Mouse (Mus musculus) adrenal gland, adult 18-20 months (tissue): ENCODE data around the gene Vmn1r56. TPM values are rescaled to one million over a fixed set of nuclear protein-coding genes. Genes with fewer than 3 reads are reported as not detected.
"Not testable (repeated sequence)": the region's sequence is repeated elsewhere in the genome, so short reads cannot be mapped to it uniquely, and the experiment has no call there.

Experiments
- DNase-seq, 2 experiments: peaks; one replicate each; pipeline ENCODE4 v3.0.0; 2021 to 2022; ENCODE audit warnings: low spot score in 2 of 2
- long read RNA-seq, 2 experiments: library from polyadenylated mRNA; stranded (forward); transcript quantifications; one replicate each; pipeline ENCODE4 v2.0.0; 2021
- total RNA-seq, 2 experiments: library from RNA; stranded (reverse); gene quantifications; 1 replicate in 1 of 2; 2 replicates in 1 of 2; pipeline ENCODE4 v1.2.3; 2021

Gene Vmn1r56
- total RNA-seq: not detected
- long read RNA-seq, experiment 1: 0 reads
- long read RNA-seq, experiment 2: 0 reads

- DNase-seq: not testable (repeated sequence)
Measured at GRCm38 (mm10) chr7:5196647-5197046, at the start of gene Vmn1r56. TSS of gene Vmn1r56 (minus strand) at chr7:5196747.

- DNase-seq: not testable (repeated sequence)
Measured at GRCm38 (mm10) chr7:5218193-5218592, 21.6 kb upstream of the Vmn1r56 start, which contains the start of gene Vmn1r57. TSS of gene Vmn1r57 (plus strand) at chr7:5218493.

GRCm38 (mm10) chr7:5149570-5149969, 47.0 kb downstream of the Vmn1r56 start, which contains the start of gene Vmn1r55:
TSS of gene Vmn1r55 (minus strand) at chr7:5149670.
- DNase-seq: not testable (repeated sequence)

Other genes starting within 250 kb of the Vmn1r56 start
- 1 to 10 TPM in 1 of 2 experiments, under 1 TPM in 1; 0.96 to 2.5 TPM for gene Sbk2, start 232.3 kb downstream of the Vmn1r56 start, total RNA-seq
- gene Sbk3, start 225.6 kb downstream of the Vmn1r56 start, total RNA-seq: under 1 TPM; 0.13 to 0.22 TPM
- gene Zfp579, start 200.6 kb downstream of the Vmn1r56 start, total RNA-seq: 10 to 100 TPM; 15.9 to 25.4 TPM
- gene Zfp524, start 182.3 kb downstream of the Vmn1r56 start, total RNA-seq: 10 to 100 TPM; 10.2 to 11.5 TPM
- gene Fiz1, start 182.1 kb downstream of the Vmn1r56 start, total RNA-seq: 10 to 100 TPM; 21.7 to 22.5 TPM
- not detected for gene Gm44973, start 181.3 kb downstream of the Vmn1r56 start, total RNA-seq
- gene Zfp865, start 176.4 kb downstream of the Vmn1r56 start, total RNA-seq: 10 to 100 TPM; 24.4 to 24.5 TPM
- 1 to 10 TPM; 1.5 to 2.6 TPM for gene Ccdc106, start 176.2 kb downstream of the Vmn1r56 start, total RNA-seq
- gene 4632433K11Rik, start 162.6 kb downstream of the Vmn1r56 start, total RNA-seq: not detected
- 1 to 10 TPM; 3.4 to 4.1 TPM for gene Zfp784, start 158.3 kb downstream of the Vmn1r56 start, total RNA-seq
- 1 to 10 TPM; 5.1 to 5.7 TPM for gene Zfp580, start 145.2 kb downstream of the Vmn1r56 start, total RNA-seq
- 100 to 1,000 TPM; 145 to 156 TPM for gene U2af2, start 134.6 kb downstream of the Vmn1r56 start, total RNA-seq
- 100 to 1,000 TPM; 140 to 142 TPM for gene Epn1, start 116.5 kb downstream of the Vmn1r56 start, total RNA-seq
- gene Rfpl4, start 79.8 kb downstream of the Vmn1r56 start, total RNA-seq: under 1 TPM in 1 of 2 experiments, not detected in 1; 0.22 TPM
- gene Rasl2-9, start 70.8 kb downstream of the Vmn1r56 start, total RNA-seq: 1 to 10 TPM; 1.5 to 2.0 TPM
- not detected for gene Vmn1r55, start 47.1 kb downstream of the Vmn1r56 start, total RNA-seq
- gene Vmn1r57, start 21.7 kb upstream of the Vmn1r56 start, total RNA-seq: not detected
- gene Gm5065, start 153.8 kb upstream of the Vmn1r56 start, total RNA-seq: not detected
- not detected for gene Nlrp2, start 154.3 kb upstream of the Vmn1r56 start, total RNA-seq
- not detected for gene Vmn1r58, start 216.6 kb upstream of the Vmn1r56 start, total RNA-seq